Mouse (Mus musculus) adrenal gland, adult 8-10 months (tissue): ENCODE measurements at regions not wholly inside any gene's neighbourhood (a gene's known extent, or its start where the extent isn't known, plus 50 kb on each side); places are given as distances from the start of the nearest gene placed in this dataset.
"Not testable (repeated sequence)": the region's sequence is repeated elsewhere in the genome, so short reads cannot be mapped to it uniquely, and the experiment has no call there.

Experiments
- DNase-seq: peaks from one replicate; pipeline ENCODE4 v3.0.0; 2022

- no peak for DNase-seq
Measured at GRCm38 (mm10) chr3:120498937-120499336, 672.6 kb downstream of the Rwdd3 start.

- no peak for DNase-seq
Measured at GRCm38 (mm10) chr3:120477934-120478333, 693.6 kb downstream of the Rwdd3 start.

- no peak for DNase-seq
Measured at GRCm38 (mm10) chr3:120477232-120477631, 693.0 kb upstream of the Ptbp2 start.

GRCm38 (mm10) chr3:120473645-120474038 is 689.4 kb upstream of the Ptbp2 start:
- peak; percentile 52 for DNase-seq

DNA sequence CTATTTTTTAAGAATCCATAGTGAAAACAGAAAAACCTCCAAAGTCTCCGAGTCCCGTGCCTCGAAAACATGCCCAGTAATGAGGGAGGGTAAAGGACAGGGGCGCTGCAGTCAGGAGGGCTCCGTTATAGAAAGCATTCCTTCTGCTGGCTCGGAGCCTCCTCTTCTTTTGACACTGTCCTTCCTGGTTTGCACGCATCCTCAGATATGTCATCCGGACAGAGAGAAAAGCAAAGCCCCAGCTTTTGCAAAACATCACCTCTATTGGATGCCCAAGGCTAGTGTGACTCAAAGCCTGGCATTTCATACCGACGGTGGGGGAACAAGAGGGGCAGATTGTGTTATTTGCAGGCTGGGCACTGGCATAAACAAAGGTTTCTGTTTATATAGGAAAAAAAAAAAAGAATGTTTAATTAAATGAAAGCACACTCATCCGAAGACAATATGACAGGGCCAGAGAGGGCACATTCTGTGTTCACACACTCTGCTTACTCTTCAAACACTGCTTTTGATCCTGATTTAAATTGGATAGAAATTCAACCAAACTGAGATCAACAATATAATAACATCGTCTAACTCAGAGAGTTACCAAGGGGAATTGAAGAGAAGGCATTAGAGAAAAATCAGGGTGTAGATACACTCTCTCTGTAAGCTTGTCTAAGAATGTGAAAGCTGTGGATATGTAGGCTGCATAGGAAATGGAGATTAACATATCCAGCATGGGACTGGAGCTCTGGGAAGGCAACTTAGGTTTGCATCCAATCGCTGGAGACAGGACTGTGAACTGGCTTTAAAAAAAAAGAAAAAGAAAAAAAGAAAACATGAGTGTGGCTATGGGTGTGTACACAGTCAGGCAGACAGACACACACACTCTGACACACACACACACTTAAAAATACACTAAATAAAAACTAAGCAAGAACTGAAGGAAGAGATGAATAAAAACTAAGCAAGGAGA is 688.7 kb upstream of the Ptbp2 start:
- peak; percentile 16 for DNase-seq

DNA sequence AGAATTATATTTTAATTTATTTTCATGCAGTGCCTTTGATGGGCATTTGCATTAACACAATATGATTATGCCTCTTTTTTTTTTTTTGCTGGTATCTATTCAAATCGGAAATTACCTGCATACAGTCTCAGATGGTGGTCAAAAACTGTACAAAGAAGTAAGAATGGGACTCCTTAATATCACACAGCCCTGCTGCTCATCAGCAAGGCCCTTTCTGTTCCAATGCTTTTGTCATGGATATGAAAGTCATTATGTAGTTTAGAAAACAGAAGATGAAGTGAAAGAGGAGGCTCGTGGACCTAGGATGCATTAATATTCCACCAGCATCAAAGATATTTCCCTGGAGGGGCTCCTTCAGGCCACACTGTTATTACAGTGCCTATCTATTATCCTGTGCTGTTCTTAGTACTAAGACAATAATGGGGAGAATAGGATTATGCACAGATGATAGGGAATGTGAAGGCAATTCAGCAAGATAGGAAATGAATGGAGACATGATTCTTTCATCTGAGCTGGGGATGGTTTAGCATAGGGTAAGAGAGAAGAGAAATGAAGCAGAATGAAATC is 687.7 kb upstream of the Ptbp2 start:
- DNase-seq: no peak

- DNase-seq: no peak
Measured at GRCm38 (mm10) chr3:120468887-120469286, 684.6 kb upstream of the Ptbp2 start.

DNA sequence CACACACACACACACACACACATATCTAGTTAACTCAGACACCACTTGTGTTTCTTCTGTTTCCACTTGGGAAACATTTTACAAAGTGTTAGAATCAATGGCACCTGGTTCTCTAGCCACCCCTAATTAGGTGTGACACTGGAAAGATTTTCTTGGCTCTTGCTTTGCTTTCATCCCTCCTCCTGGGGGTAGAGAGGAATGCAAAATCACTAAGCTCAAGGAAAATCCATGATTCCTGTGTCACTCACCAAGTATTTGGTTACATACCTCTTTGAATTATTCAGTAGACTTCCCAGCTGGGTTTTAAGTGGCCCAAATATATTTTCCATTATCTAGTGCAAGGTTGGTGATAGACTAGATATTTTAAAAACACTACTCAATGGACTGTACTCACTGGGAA is 676.5 kb upstream of the Ptbp2 start:
- DNase-seq: no peak

GRCm38 (mm10) chr3:120457912-120458311 is 673.6 kb upstream of the Ptbp2 start:
- no peak for DNase-seq

GRCm38 (mm10) chr3:120441127-120441526 is 656.9 kb upstream of the Ptbp2 start:
- no peak for DNase-seq

GRCm38 (mm10) chr3:120430285-120430684 is 646.0 kb upstream of the Ptbp2 start:
- no peak for DNase-seq

DNA sequence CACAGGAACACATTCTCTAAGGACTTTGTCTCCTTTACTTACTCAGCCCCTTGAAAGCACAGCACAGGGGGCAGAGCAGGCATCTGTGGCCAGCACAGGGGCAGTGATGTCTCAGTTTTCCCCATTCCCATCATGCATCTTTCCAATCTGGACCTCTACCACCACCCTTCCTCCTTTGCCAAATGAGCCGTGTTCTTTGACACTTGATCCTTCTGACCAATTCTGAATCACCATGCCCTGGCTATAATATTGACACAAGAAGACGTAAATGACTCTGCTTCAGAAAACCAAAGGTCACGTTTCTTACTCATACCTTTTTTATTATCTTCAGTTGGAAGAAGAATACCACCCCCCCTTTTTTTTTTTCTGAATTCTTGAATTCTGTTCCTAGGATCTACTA is 632.4 kb upstream of the Ptbp2 start:
- no peak for DNase-seq

- DNase-seq: no peak
Measured at GRCm38 (mm10) chr3:120375688-120376289, 591.5 kb upstream of the Ptbp2 start.

DNA sequence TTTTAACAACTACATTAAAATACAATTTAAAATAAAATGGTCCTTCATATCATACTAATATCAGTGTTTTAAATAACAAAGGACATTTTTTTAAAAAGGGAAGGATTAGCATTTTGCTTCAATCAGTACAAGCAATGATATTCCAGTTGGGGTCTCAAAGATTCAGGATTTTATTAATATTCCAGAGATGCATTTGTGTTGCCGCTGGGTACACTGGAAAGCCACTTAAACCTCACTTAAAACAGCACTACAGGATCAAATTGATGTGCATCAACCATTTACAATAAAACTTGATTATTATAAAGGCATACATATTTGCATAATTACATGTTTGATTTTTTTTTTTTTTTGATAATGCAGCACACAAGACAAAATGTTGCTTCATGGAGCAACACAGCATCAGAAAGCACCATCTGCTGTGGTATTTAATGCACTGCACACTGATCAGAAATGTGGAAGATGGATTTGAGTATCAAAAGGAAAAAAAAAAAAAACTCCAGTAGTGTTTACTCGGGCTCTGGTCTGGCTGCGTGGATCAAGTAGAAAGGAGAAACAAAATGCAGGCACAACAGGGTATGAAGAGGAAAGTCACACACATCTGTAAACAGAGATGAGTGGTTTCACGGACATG is 558.6 kb upstream of the Ptbp2 start:
- DNase-seq: no peak

GRCm38 (mm10) chr3:120341882-120342281 is 557.6 kb upstream of the Ptbp2 start:
- no peak for DNase-seq

DNA sequence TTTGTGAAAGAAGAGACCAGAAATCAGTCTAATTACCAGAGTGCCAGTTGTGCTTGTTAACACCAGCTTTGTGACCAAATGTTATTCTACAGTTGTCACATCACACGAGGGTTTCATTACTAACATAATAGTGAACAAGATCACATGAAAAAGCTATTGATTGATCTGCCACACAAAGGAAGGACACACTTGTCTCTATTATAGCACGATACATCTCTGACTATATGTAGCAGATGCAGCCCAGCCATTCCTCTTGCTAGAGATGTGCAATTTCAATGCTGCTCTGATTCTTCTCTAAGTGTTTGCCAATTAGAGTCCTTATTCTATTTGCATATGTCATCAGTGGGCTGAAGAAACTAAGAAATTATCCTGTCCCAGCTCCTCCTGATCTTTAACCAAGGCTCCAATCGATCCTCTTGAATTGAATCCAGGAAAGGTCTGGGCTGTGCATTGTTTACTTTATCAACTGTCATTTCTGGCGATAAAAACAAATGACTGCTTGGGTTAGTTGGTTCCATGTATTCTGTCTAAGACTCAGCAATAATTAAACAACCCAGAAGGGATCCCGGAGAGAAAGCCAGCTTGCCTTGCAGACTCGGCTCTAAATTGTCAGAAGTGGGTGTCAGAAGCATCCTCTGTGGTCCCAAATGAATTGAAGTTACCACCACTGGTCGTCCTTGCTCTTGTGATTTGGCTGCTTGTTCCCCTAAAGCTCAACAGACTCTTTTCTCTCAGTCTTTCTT is 551.7 kb upstream of the Ptbp2 start:
- no peak for DNase-seq

DNA sequence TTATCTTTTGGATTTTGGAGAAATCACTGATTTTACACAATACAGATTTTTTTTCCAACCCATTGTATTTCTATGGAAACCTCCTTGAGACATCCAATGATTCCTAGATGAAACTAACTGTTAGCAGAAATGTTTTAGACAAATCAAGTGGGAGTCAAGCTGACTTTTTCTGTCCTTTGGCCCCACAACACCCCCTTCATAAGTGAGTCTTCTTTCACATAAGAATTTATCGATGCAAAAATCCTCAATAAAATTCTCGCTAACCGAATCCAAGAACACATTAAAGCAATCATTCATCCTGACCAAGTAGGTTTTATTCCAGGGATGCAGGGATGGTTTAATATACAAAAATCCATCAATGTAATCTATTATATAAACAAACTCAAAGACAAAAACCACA is 522.8 kb upstream of the Ptbp2 start:
- not testable (repeated sequence) for DNase-seq

DNA sequence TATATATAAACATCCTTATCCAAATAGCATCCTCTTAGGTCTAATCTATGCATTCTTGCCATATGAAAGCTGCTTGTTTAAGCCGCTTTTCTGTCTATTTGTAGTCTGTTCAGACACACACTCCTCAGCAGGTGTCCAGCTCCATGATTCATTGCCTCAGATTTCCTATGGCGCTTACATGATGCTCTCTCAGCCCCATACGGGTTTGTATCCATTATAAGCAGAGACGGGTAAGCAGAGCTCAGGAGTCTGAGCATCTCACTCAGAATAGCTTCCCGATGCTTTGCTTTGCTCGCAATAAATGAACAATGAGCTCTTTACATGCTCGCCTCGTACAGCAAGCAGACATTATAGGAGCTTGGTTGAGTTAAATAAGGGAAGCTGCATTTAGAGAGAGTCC is 521.3 kb upstream of the Ptbp2 start:
- DNase-seq: no peak
